Mouse (Mus musculus) heart, embryonic 16.5 days (tissue): ENCODE data around the gene Ccdc88b. TPM values are rescaled to one million over a fixed set of nuclear protein-coding genes. Genes with fewer than 3 reads are reported as not detected.
A peak's percentile ranks its signal among the peaks of the same experiment; 100 is the strongest.

Experiments used
- ATAC-seq: fragments of 200-750 bp; cut with Nextera tagmentation; replicated peaks from 2 replicates; pipeline ENCODE4 v1.8.0; 2017; ENCODE audit warnings: moderate number of reproducible peaks; ENCODE audit not compliant: insufficient read depth, low FRiP score; ENCODE audit errors: extremely low read depth
- H3K27ac ChIP-seq: fragments of 300-500 bp; sonication (generic); 2 replicates; pipeline ENCODE4 v1.5.1; 2014; ENCODE audit warnings: mild to moderate bottlenecking, low read length, control low read depth, moderate library complexity
- H3K27me3 ChIP-seq: fragments of 300-500 bp; sonication (generic); 2 replicates; pipeline ENCODE4 v1.6.1; 2014; ENCODE audit warnings: low read length, mixed read lengths; ENCODE audit not compliant: control insufficient read depth, insufficient read depth
- H3K36me3 ChIP-seq: fragments of 300-500 bp; sonication (generic); 2 replicates; pipeline ENCODE4 v1.6.1; 2014; ENCODE audit not compliant: control insufficient read depth, insufficient read depth
- H3K4me1 ChIP-seq: fragments of 300-500 bp; sonication (generic); 2 replicates; pipeline ENCODE4 v1.6.1; 2014; ENCODE audit warnings: low read length, mixed read lengths; ENCODE audit not compliant: control insufficient read depth, insufficient read depth
- H3K4me2 ChIP-seq: fragments of 300-500 bp; sonication (generic); 2 replicates; pipeline ENCODE4 v1.6.1; 2014; ENCODE audit warnings: low read depth, mild to moderate bottlenecking, control low read depth, low read length
- H3K4me3 ChIP-seq: fragments of 300-500 bp; sonication (generic); 2 replicates; pipeline ENCODE4 v1.5.1; 2014; ENCODE audit warnings: mild to moderate bottlenecking, control low read depth, low read length
- H3K9ac ChIP-seq: fragments of 300-500 bp; sonication (generic); 2 replicates; pipeline ENCODE4 v1.6.1; 2014; ENCODE audit warnings: low read length, control low read depth
- H3K9me3 ChIP-seq: fragments of 300-500 bp; sonication (generic); replicated peaks from 2 replicates; pipeline ENCODE4 v1.6.1; 2016; ENCODE audit warnings: low read length; ENCODE audit not compliant: control insufficient read depth
- WGBS: fragments of 180-500 bp; shearing (Covaris S2); extraction: QIAGEN DNeasy Blood & Tissue Kit; methylation state at CpG from one replicate; pipeline ENCODE4 v1.1.7; 2014; 5-methylcytosine and 5-hydroxymethylcytosine counted together
- polyA plus RNA-seq: library from polyadenylated mRNA; unstranded; fragments of >200 nt; fragmentation: Nextera tagmentation; extraction: Ambion mirVana; gene quantifications from 2 replicates; pipeline ENCODE4 v1.2.1, GENCODE M21; 2015

Gene Ccdc88b
- polyA plus RNA-seq, 1 experiment from 2014 or later: 3.8 TPM

GRCm38 (mm10) chr19:6853903-6854302 lies 4.1 kb downstream of the Ccdc88b start:
- no peak overlapping the region for H3K27ac ChIP-seq
- no peaks in the 10 kb centered on the region for H3K36me3 ChIP-seq
- peaks cover 22% of the 10 kb centered on the region for H3K27me3 ChIP-seq
- no peak overlapping the region for H3K9ac ChIP-seq
- H3K4me3 ChIP-seq: no peak overlapping the region
- H3K4me1 ChIP-seq: peaks cover 3% of the 10 kb centered on the region; the same call in 1 of the 2 replicates
- WGBS: 65% methylated on average over 8 of the region's 8 CpGs
- ATAC-seq: no peak
- no peak overlapping the region for H3K4me2 ChIP-seq
- no peaks in the 10 kb centered on the region for H3K9me3 ChIP-seq

- no peaks in the 10 kb centered on the region for H3K9me3 ChIP-seq
- H3K4me2 ChIP-seq: no peak overlapping the region
- WGBS: 77% methylated on average over 21 of the region's 21 CpGs
- H3K27ac ChIP-seq: no peak overlapping the region
- no peak for ATAC-seq
- H3K4me3 ChIP-seq: no peak overlapping the region
- H3K9ac ChIP-seq: no peak overlapping the region
- H3K36me3 ChIP-seq: no peaks in the 10 kb centered on the region
- H3K27me3 ChIP-seq: peaks cover 33% of the 10 kb centered on the region
- peaks cover 6% of the 10 kb centered on the region; the same call in 1 of the 2 replicates for H3K4me1 ChIP-seq
These were observed 5.4 kb downstream of the Ccdc88b start for GRCm38 (mm10) chr19:6852393-6853305.

DNA sequence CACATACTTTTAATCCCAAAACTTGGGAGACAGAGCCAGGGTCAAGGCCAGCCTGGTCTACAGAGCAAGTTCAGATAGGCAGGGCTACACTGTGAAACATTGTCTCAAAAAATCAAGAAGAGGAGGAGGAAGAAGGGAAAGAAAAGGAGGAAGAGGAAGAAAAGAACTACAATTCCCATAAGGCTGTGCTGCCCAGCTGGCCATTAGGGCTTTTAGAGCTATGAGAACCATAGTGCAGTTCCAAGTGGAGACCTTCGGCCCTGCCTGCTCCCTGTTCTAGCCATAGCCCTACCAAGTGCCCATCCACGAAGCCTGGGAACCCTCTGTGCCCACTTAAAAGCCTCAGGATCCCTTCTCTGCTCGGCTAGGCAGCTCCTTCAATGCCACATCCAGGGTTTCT lies 6.5 kb downstream of the Ccdc88b start:
- Histone ChIP-seq H3K9me3 (no peaks in the 10 kb centered on the region), H3K27ac (no peak overlapping the region), H3K4me1 (peaks cover 6% of the 10 kb centered on the region; the same call in 1 of the 2 replicates), H3K9ac (no peak overlapping the region), H3K4me2 (no peak overlapping the region), H3K27me3 (peaks cover 45% of the 10 kb centered on the region), H3K36me3 (no peaks in the 10 kb centered on the region), H3K4me3 (no peak overlapping the region)
- WGBS: 80% methylated on average over 3 of the region's 3 CpGs
- ATAC-seq: no peak

GRCm38 (mm10) chr19:6849506-6850068 lies 8.4 kb downstream of the Ccdc88b start:
- WGBS: 69% methylated on average over 23 of the region's 23 CpGs
- H3K9me3 ChIP-seq: no peaks in the 10 kb centered on the region
- ATAC-seq: no peak
- H3K4me1 ChIP-seq: 0 out of 2 replicates have a peak, but pooled peaks cover 3% of the 10 kb centered on the region
- no peak overlapping the region for H3K27ac ChIP-seq
- H3K4me3 ChIP-seq: no peak overlapping the region
- no peak overlapping the region for H3K9ac ChIP-seq
- H3K36me3 ChIP-seq: no peaks in the 10 kb centered on the region
- no peak overlapping the region for H3K4me2 ChIP-seq
- H3K27me3 ChIP-seq: peaks cover 53% of the 10 kb centered on the region

DNA sequence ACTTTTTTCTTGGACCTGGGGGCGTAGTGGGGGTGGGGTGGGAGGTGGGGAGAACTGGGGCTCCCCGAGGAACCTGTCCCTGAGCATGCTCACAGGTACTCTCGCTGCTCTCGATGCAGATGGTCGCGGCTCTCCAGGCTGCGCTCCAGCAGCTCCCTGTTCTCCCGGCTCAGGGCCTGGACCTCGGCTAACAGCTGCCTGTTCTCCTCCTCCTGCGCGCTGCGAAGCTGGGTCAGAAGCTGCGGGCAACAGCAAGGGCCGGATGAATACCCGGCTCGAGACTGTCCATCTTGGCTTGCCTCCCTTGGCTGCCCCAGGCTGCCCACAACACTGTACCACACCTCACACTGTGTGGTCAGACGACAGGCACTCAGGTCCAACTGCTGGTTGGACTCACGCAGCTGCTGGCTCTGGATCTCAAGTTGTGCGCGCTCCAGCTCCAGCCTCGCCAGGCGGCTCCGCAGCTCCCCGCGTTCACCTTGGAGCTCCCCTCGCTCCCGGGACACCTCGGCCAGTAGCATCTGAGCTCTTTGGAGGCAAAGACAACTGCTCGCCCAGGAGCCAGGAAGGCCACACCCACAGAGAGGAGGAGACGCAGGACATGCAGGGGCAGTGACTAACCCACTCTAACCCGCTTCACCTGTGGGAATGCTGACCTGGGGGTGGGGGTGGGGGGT lies 10.0 kb downstream of the Ccdc88b start:
- H3K9ac ChIP-seq: no peak overlapping the region
- peak overlapping the region; percentile 35 for H3K4me3 ChIP-seq
- 0 out of 2 replicates have a peak, but pooled peaks cover 3% of the 10 kb centered on the region for H3K4me1 ChIP-seq
- H3K27me3 ChIP-seq: peaks cover 52% of the 10 kb centered on the region
- ATAC-seq: no peak
- peak overlapping the region; percentile 49 for H3K4me2 ChIP-seq
- no peaks in the 10 kb centered on the region for H3K9me3 ChIP-seq
- 15% methylated on average over 31 of the region's 31 CpGs for WGBS
- H3K27ac ChIP-seq: no peak overlapping the region
- H3K36me3 ChIP-seq: no peaks in the 10 kb centered on the region

DNA sequence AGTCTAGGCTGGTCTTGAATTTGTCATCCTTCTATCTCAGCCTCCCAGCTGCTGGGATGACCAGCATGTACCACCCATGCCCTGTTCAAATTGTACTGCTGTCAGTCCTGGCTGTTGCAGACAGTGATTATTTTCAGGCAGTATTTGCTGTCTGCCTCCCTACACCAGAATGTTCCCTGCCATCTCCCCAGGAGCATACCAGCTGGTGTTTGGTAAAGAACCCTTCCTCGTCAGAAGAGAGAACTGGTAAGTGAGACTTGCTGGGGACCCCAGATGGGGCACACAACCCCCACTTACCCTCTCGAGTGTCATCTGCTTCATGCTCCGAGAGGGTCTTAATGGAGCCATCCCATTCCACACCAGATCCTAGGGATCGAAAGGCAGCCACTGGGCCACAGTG lies 12.0 kb downstream of the Ccdc88b start:
- Histone ChIP-seq H3K27ac (no peak overlapping the region), H3K9me3 (no peaks in the 10 kb centered on the region), H3K4me2 (no peak overlapping the region), H3K4me1 (peaks cover 3% of the 10 kb centered on the region), H3K9ac (no peak overlapping the region), H3K4me3 (no peak overlapping the region), H3K36me3 (no peaks in the 10 kb centered on the region), H3K27me3 (peaks cover 56% of the 10 kb centered on the region)
- 75% methylated on average over 4 of the region's 4 CpGs for WGBS
- no peak for ATAC-seq

DNA sequence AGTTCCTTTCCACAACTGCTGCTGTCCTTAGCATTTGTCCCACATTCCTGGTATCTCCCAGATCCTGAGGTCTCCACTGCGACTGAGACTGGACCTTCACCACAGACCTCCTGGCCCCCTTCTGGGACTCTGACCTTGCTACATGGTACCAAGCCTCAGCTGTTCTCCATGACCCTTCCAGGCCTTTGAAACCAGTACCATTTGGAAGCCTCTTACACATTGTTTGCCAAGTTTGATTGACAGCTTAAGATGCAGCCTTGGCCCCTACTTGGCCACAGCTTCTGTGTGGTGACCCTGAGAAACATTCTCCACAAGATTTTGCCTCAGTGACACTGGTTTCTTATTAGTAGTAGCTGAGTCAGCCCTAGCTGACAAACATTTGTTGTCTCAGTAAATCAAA lies 15.7 kb downstream of the Ccdc88b start:
- 55% methylated on average over 1 of the region's 1 CpGs for WGBS
- ATAC-seq: no peak
- no peak overlapping the region for H3K9ac ChIP-seq
- no peak overlapping the region for H3K4me3 ChIP-seq
- H3K36me3 ChIP-seq: peaks cover 17% of the 10 kb centered on the region; the same call in 1 of the 2 replicates
- H3K9me3 ChIP-seq: peaks cover 3% of the 10 kb centered on the region; the same call in 1 of the 2 replicates
- H3K27ac ChIP-seq: no peak overlapping the region
- no peak overlapping the region for H3K4me2 ChIP-seq
- peaks cover 28% of the 10 kb centered on the region for H3K27me3 ChIP-seq
- H3K4me1 ChIP-seq: peaks cover 6% of the 10 kb centered on the region

DNA sequence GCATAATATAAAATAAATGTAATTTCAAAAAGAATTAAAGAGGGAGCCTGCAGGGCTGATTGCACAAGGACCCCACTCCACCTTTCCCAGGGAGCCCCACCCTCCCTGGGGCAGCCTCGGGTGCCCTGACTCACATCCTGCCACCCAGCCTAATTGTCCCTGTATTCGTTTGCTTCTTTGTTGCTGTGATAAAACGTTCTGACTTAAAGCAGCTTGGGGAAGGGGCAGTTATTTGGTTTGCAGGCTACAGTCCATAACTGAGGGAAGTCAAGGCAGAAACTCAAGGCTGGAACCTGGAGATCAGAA lies 16.8 kb downstream of the Ccdc88b start:
- Histone ChIP-seq H3K27me3 (peaks cover 17% of the 10 kb centered on the region), H3K9ac (peak overlapping the region; percentile 89), H3K9me3 (peaks cover 3% of the 10 kb centered on the region; the same call in 1 of the 2 replicates), H3K4me3 (no peak overlapping the region), H3K4me1 (peaks cover 6% of the 10 kb centered on the region), H3K36me3 (peaks cover 23% of the 10 kb centered on the region; the same call in 1 of the 2 replicates), H3K27ac (no peak overlapping the region), H3K4me2 (peak overlapping the region; percentile 83)
- ATAC-seq: no peak
- WGBS: 23% methylated on average over 3 of the region's 3 CpGs
